Mouse (Mus musculus) bone marrow macrophage, adult 2 months (primary cell): ENCODE results near the gene Fah.

Source experiments
- CTCF ChIP-seq: IDR thresholded peaks from 2 replicates; pipeline ENCODE4 v1.5.1; 2012; ENCODE audit warnings: low read depth, mild to moderate bottlenecking, low read length, moderate library complexity
- POLR2A ChIP-seq: IDR thresholded peaks from 2 replicates; pipeline ENCODE4 v1.6.1; 2012; ENCODE audit warnings: mild to moderate bottlenecking, low read depth, low read length, borderline replicate concordance

DNA sequence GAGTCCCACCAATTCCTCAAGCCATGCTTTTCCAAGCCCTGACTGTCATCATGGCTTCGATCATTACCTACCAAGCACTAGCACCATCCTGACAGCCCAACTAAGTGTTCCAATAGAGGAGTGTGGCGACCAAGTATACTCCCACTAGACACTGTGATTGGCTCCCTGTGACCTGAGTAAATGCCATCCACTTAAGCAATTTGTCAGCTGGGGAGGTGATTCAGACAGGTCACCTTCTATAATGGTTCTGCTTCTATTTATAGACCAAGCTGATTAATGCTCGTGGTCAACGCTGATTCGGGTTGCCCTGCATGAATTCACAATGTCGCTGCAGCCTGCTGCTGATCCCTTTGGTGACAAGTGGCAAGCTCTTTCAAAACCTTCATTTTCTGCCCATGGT lies 40.3 kb downstream of the Fah start:
- TF ChIP-seq CTCF: no peak
- no peak for TF ChIP-seq POLR2A
